Mouse (Mus musculus): Measurements from ENCODE around the gene Lpar2.
A peak's percentile ranks its signal among the peaks of the same experiment; 100 is the strongest.

Gene Lpar2

GRCm38 (mm10) chr8:69822386-69823191 lies at the start of gene Lpar2:
Gene Lpar2, plus strand, starts transcription at chr8:69822429.
- DNase-seq (ENCODE audit: low spot score in 2 of 2): peak in 1 of 2 experiments; percentile 49

GRCm38 (mm10) chr8:69774503-69775148 lies 47.6 kb upstream of the Lpar2 start, which contains the start of gene Gm20422:
Gene Gm20422, minus strand, starts transcription at chr8:69774886.
- peak; percentile 87 to 88 for DNase-seq (ENCODE audit: low spot score in 2 of 2)

GRCm38 (mm10) chr8:69775149-69775534 lies 47.1 kb upstream of the Lpar2 start:
- DNase-seq (ENCODE audit: low spot score in 2 of 2): no peak

GRCm38 (mm10) chr8:69777111-69777510 lies 45.1 kb upstream of the Lpar2 start:
- no peak for DNase-seq (ENCODE audit: low spot score in 2 of 2)

GRCm38 (mm10) chr8:69789105-69789504 lies 33.1 kb upstream of the Lpar2 start:
- DNase-seq (ENCODE audit: low spot score in 2 of 2): peak in 1 of 2 experiments; percentile 2

GRCm38 (mm10) chr8:69789731-69790130 lies 32.5 kb upstream of the Lpar2 start:
- no peak for DNase-seq (ENCODE audit: low spot score in 2 of 2)

- peak in 1 of 2 experiments; percentile 4 for DNase-seq (ENCODE audit: low spot score in 2 of 2)
Observed at GRCm38 (mm10) chr8:69790364-69790763, 31.9 kb upstream of the Lpar2 start.

- peak; percentile 70 to 85 for DNase-seq (ENCODE audit: low spot score in 2 of 2)
Observed at GRCm38 (mm10) chr8:69790773-69791367, 31.4 kb upstream of the Lpar2 start, which contains the start of the genes Atp13a1 and Zfp866. Gene Atp13a1, plus strand, starts transcription at chr8:69791163. Gene Zfp866, minus strand, starts transcription at chr8:69791178.

GRCm38 (mm10) chr8:69791415-69792068 lies 30.7 kb upstream of the Lpar2 start:
- DNase-seq (ENCODE audit: low spot score in 2 of 2): peak in 1 of 2 experiments; percentile 20

- DNase-seq (ENCODE audit: low spot score in 2 of 2): peak in 1 of 2 experiments; percentile 2
Observed at GRCm38 (mm10) chr8:69793666-69794065, 28.6 kb upstream of the Lpar2 start.

GRCm38 (mm10) chr8:69794096-69794495 lies 28.1 kb upstream of the Lpar2 start:
- DNase-seq (ENCODE audit: low spot score in 2 of 2): no peak

- peak in 1 of 2 experiments; percentile 3 for DNase-seq (ENCODE audit: low spot score in 2 of 2)
Observed at GRCm38 (mm10) chr8:69794901-69795300, 27.3 kb upstream of the Lpar2 start.

- peak in 1 of 2 experiments; percentile 4 for DNase-seq (ENCODE audit: low spot score in 2 of 2)
Observed at GRCm38 (mm10) chr8:69796721-69797345, 25.4 kb upstream of the Lpar2 start.

GRCm38 (mm10) chr8:69797661-69798060 lies 24.6 kb upstream of the Lpar2 start:
- peak in 1 of 2 experiments; percentile 4 for DNase-seq (ENCODE audit: low spot score in 2 of 2)

GRCm38 (mm10) chr8:69799261-69799660 lies 23.0 kb upstream of the Lpar2 start:
- peak; percentile 8 to 20 for DNase-seq (ENCODE audit: low spot score in 2 of 2)

GRCm38 (mm10) chr8:69799946-69800345 lies 22.3 kb upstream of the Lpar2 start:
- DNase-seq (ENCODE audit: low spot score in 2 of 2): peak; percentile 3

GRCm38 (mm10) chr8:69801796-69802195 lies 20.4 kb upstream of the Lpar2 start:
- peak in 1 of 2 experiments; percentile 2 for DNase-seq (ENCODE audit: low spot score in 2 of 2)

GRCm38 (mm10) chr8:69802216-69802615 lies 20.0 kb upstream of the Lpar2 start:
- DNase-seq (ENCODE audit: low spot score in 2 of 2): peak in 1 of 2 experiments; percentile 2

- DNase-seq (ENCODE audit: low spot score in 2 of 2): peak in 1 of 2 experiments; percentile 4
Observed at GRCm38 (mm10) chr8:69803366-69803765, 18.9 kb upstream of the Lpar2 start.

GRCm38 (mm10) chr8:69804537-69804936 lies 17.7 kb upstream of the Lpar2 start:
- DNase-seq (ENCODE audit: low spot score in 2 of 2): peak in 1 of 2 experiments; percentile 2

GRCm38 (mm10) chr8:69805086-69805485 lies 17.1 kb upstream of the Lpar2 start:
- DNase-seq (ENCODE audit: low spot score in 2 of 2): no peak
